Mouse (Mus musculus) liver, embryonic 12.5 days (tissue): ENCODE measurements around the gene Plekha6. TPM values are rescaled to one million over a fixed set of nuclear protein-coding genes. Genes with fewer than 3 reads are reported as not detected.

Source experiments
- ATAC-seq: fragments of 200-750 bp; cut with Nextera tagmentation; 2 replicates; pipeline ENCODE4 v1.8.0; 2017; ENCODE audit warnings: moderate number of reproducible peaks, mild to moderate bottlenecking, moderate library complexity
- H3K27ac ChIP-seq: fragments of 300-500 bp; sonication (generic); 2 replicates; pipeline ENCODE4 v1.5.1; 2016; ENCODE audit warnings: mild to moderate bottlenecking
- H3K27me3 ChIP-seq: fragments of 300-500 bp; sonication (generic); replicated peaks from 2 replicates; pipeline ENCODE4 v1.6.1; 2016; ENCODE audit warnings: mild to moderate bottlenecking, moderate library complexity
- H3K36me3 ChIP-seq: fragments of 300-500 bp; sonication (generic); 2 replicates; pipeline ENCODE4 v1.6.1; 2016; ENCODE audit warnings: mild to moderate bottlenecking, moderate library complexity
- H3K4me1 ChIP-seq: fragments of 300-500 bp; sonication (generic); 2 replicates; pipeline ENCODE4 v1.6.1; 2016
- H3K4me2 ChIP-seq: fragments of 300-500 bp; sonication (generic); 2 replicates; pipeline ENCODE4 v1.6.1; 2016; ENCODE audit warnings: mild to moderate bottlenecking, moderate library complexity
- H3K4me3 ChIP-seq: fragments of 300-500 bp; sonication (generic); 2 replicates; pipeline ENCODE4 v1.5.1; 2016; ENCODE audit warnings: mild to moderate bottlenecking, moderate library complexity
- H3K9ac ChIP-seq: fragments of 300-500 bp; sonication (generic); 2 replicates; pipeline ENCODE4 v1.6.1; 2016; ENCODE audit warnings: mild to moderate bottlenecking, moderate library complexity
- H3K9me3 ChIP-seq: fragments of 300-500 bp; sonication (generic); replicated peaks from 2 replicates; pipeline ENCODE4 v1.6.1; 2016; ENCODE audit warnings: mild to moderate bottlenecking, moderate library complexity
- WGBS: fragments of 180-500 bp; shearing (Covaris S2); methylation state at CpG from one replicate; pipeline ENCODE4 v1.1.7; 2016; ENCODE audit not compliant: insufficient replicate concordance; 5-methylcytosine and 5-hydroxymethylcytosine counted together
- polyA plus RNA-seq: library from polyadenylated mRNA; unstranded; fragments of >200 nt; fragmentation: Nextera tagmentation; extraction: Ambion mirVana; gene quantifications from 2 replicates; pipeline ENCODE4 v1.2.1, GENCODE M21; 2016

Plekha6 gene
- polyA plus RNA-seq, 1 experiment from 2014 or later = 2.2 TPM

- no peaks in the 10 kb centered on the region for H3K9me3 ChIP-seq
- H3K4me2 ChIP-seq = no peak overlapping the region
- 0 out of 2 replicates have a peak, but pooled peaks cover 6% of the 10 kb centered on the region for H3K36me3 ChIP-seq
- peaks cover 4% of the 10 kb centered on the region; the same call in 1 of the 2 replicates for H3K27me3 ChIP-seq
- H3K4me1 ChIP-seq = no peaks in the 10 kb centered on the region
- ATAC-seq = no peak
- H3K27ac ChIP-seq = no peak overlapping the region
- no peak overlapping the region for H3K9ac ChIP-seq
- no peak overlapping the region for H3K4me3 ChIP-seq
These were observed 128.6 kb downstream of the Plekha6 start for GRCm38 (mm10) chr1:133292608-133293007.

GRCm38 (mm10) chr1:133296376-133296775 is 132.4 kb downstream of the Plekha6 start:
- WGBS = 78% methylated on average over 9 of the region's 9 CpGs
- ATAC-seq = no peak

GRCm38 (mm10) chr1:133298816-133299215 is 134.8 kb downstream of the Plekha6 start:
- Histone ChIP-seq H3K9me3 (no peaks in the 10 kb centered on the region), H3K4me2 (no peak overlapping the region), H3K27me3 (peaks cover 33% of the 10 kb centered on the region), H3K27ac (no peak overlapping the region), H3K4me1 (no peaks in the 10 kb centered on the region), H3K9ac (no peak overlapping the region), H3K36me3 (0 out of 2 replicates have a peak, but pooled peaks cover 4% of the 10 kb centered on the region), H3K4me3 (no peak overlapping the region)
- ATAC-seq = no peak
- WGBS = 52% methylated on average over 14 of the region's 14 CpGs

More at GRCm38 (mm10) chr1:133296376-133296775, 132.4 kb downstream of the Plekha6 start:
- no peak overlapping the region for H3K9ac ChIP-seq
- no peak overlapping the region for H3K4me2 ChIP-seq
- H3K36me3 ChIP-seq = 0 out of 2 replicates have a peak, but pooled peaks cover 4% of the 10 kb centered on the region
- H3K27ac ChIP-seq = no peak overlapping the region
- H3K9me3 ChIP-seq = no peaks in the 10 kb centered on the region
- no peaks in the 10 kb centered on the region for H3K4me1 ChIP-seq
- H3K27me3 ChIP-seq = peaks cover 26% of the 10 kb centered on the region
- H3K4me3 ChIP-seq = no peak overlapping the region

GRCm38 (mm10) chr1:133302540-133302939 is 138.5 kb downstream of the Plekha6 start:
- Histone ChIP-seq H3K9ac (no peak overlapping the region), H3K36me3 (no peaks in the 10 kb centered on the region), H3K4me3 (no peak overlapping the region), H3K4me1 (no peaks in the 10 kb centered on the region), H3K9me3 (no peaks in the 10 kb centered on the region), H3K27me3 (peaks cover 32% of the 10 kb centered on the region), H3K27ac (no peak overlapping the region), H3K4me2 (no peak overlapping the region)
- no peak for ATAC-seq
- 40% methylated on average over 3 of the region's 3 CpGs for WGBS

GRCm38 (mm10) chr1:133306842-133307241 is 142.8 kb downstream of the Plekha6 start:
- ATAC-seq = no peak
- H3K36me3 ChIP-seq = no peaks in the 10 kb centered on the region
- no peak overlapping the region for H3K9ac ChIP-seq
- no peaks in the 10 kb centered on the region for H3K9me3 ChIP-seq
- peaks cover 6% of the 10 kb centered on the region for H3K4me1 ChIP-seq
- no peak overlapping the region for H3K4me2 ChIP-seq
- peaks cover 6% of the 10 kb centered on the region; the same call in 1 of the 2 replicates for H3K27me3 ChIP-seq
- H3K4me3 ChIP-seq = no peak overlapping the region
- no peak overlapping the region for H3K27ac ChIP-seq
- WGBS = 12% methylated on average over 4 of the region's 4 CpGs

GRCm38 (mm10) chr1:133307318-133307717 is 143.3 kb downstream of the Plekha6 start:
- Histone ChIP-seq H3K27ac (no peak overlapping the region), H3K36me3 (no peaks in the 10 kb centered on the region), H3K4me2 (no peak overlapping the region), H3K9ac (no peak overlapping the region), H3K4me3 (no peak overlapping the region), H3K4me1 (peaks cover 11% of the 10 kb centered on the region), H3K27me3 (peaks cover under 1% of the 10 kb centered on the region; the same call in 1 of the 2 replicates), H3K9me3 (no peaks in the 10 kb centered on the region)
- ATAC-seq = no peak
- 10% methylated on average over 6 of the region's 6 CpGs for WGBS

GRCm38 (mm10) chr1:133309652-133310267 is 145.8 kb downstream of the Plekha6 start, which contains the start of gene Golt1a:
Golt1a (plus strand) TSS chr1:133309800.
- Histone ChIP-seq H3K4me1 (peaks cover 14% of the 10 kb centered on the region), H3K4me3 (no peak within 1 kb of the TSS), H3K27ac (peak within 1 kb of the TSS; percentile 52), H3K9me3 (no peaks in the 10 kb centered on the region), H3K4me2 (peak within 1 kb of the TSS; percentile 13), H3K9ac (no peak within 1 kb of the TSS), H3K27me3 (no peaks in the 10 kb centered on the region; the same call in 1 of the 2 replicates), H3K36me3 (no peaks in the 10 kb centered on the region)
- peak; percentile 65 for ATAC-seq
- WGBS = 56% methylated on average over 14 of the region's 14 CpGs

GRCm38 (mm10) chr1:133311240-133311639 is 147.2 kb downstream of the Plekha6 start:
- H3K4me2 ChIP-seq = no peak overlapping the region
- no peak overlapping the region for H3K27ac ChIP-seq
- peaks cover 14% of the 10 kb centered on the region for H3K4me1 ChIP-seq
- no peaks in the 10 kb centered on the region; the same call in 1 of the 2 replicates for H3K27me3 ChIP-seq
- H3K9ac ChIP-seq = no peak overlapping the region
- no peaks in the 10 kb centered on the region for H3K9me3 ChIP-seq
- no peak for ATAC-seq
- no peak overlapping the region for H3K4me3 ChIP-seq
- H3K36me3 ChIP-seq = no peaks in the 10 kb centered on the region
- WGBS = 48% methylated on average over 4 of the region's 4 CpGs

GRCm38 (mm10) chr1:133311946-133312345 is 147.9 kb downstream of the Plekha6 start:
- H3K4me1 ChIP-seq = peaks cover 14% of the 10 kb centered on the region
- H3K27me3 ChIP-seq = no peaks in the 10 kb centered on the region; the same call in 1 of the 2 replicates
- no peak overlapping the region for H3K4me2 ChIP-seq

GRCm38 (mm10) chr1:133314364-133314763 is 150.4 kb downstream of the Plekha6 start:
- Histone ChIP-seq H3K4me3 (no peak overlapping the region), H3K27me3 (no peaks in the 10 kb centered on the region; the same call in 1 of the 2 replicates), H3K9me3 (peaks cover 6% of the 10 kb centered on the region), H3K9ac (no peak overlapping the region), H3K36me3 (no peaks in the 10 kb centered on the region), H3K27ac (no peak overlapping the region), H3K4me1 (peaks cover 14% of the 10 kb centered on the region), H3K4me2 (no peak overlapping the region)
- no peak for ATAC-seq
- WGBS = 25% methylated on average over 8 of the region's 8 CpGs

More at GRCm38 (mm10) chr1:133311946-133312345, 147.9 kb downstream of the Plekha6 start:
- ATAC-seq = no peak
- Histone ChIP-seq H3K4me3 (no peak overlapping the region), H3K9ac (no peak overlapping the region), H3K36me3 (no peaks in the 10 kb centered on the region), H3K9me3 (no peaks in the 10 kb centered on the region), H3K27ac (no peak overlapping the region)
- WGBS = 17% methylated on average over 10 of the region's 10 CpGs

- ATAC-seq = no peak
- H3K27ac ChIP-seq = no peak overlapping the region
- no peak overlapping the region for H3K9ac ChIP-seq
- H3K36me3 ChIP-seq = no peaks in the 10 kb centered on the region
- H3K4me2 ChIP-seq = no peak overlapping the region
- no peaks in the 10 kb centered on the region; the same call in 1 of the 2 replicates for H3K27me3 ChIP-seq
- H3K9me3 ChIP-seq = peaks cover 6% of the 10 kb centered on the region
- H3K4me3 ChIP-seq = no peak overlapping the region
- 56% methylated on average over 6 of the region's 6 CpGs for WGBS
- H3K4me1 ChIP-seq = peaks cover 14% of the 10 kb centered on the region
These were observed 151.8 kb downstream of the Plekha6 start for GRCm38 (mm10) chr1:133315775-133316174.

- H3K9ac ChIP-seq = no peak overlapping the region
These were observed 152.6 kb downstream of the Plekha6 start for GRCm38 (mm10) chr1:133316577-133316976.

More at GRCm38 (mm10) chr1:133316577-133316976, 152.6 kb downstream of the Plekha6 start:
- Histone ChIP-seq H3K4me2 (no peak overlapping the region), H3K4me1 (peaks cover 11% of the 10 kb centered on the region), H3K9me3 (peaks cover 6% of the 10 kb centered on the region), H3K27ac (no peak overlapping the region), H3K36me3 (no peaks in the 10 kb centered on the region), H3K27me3 (no peaks in the 10 kb centered on the region; the same call in 1 of the 2 replicates), H3K4me3 (no peak overlapping the region)
- 60% methylated on average over 4 of the region's 4 CpGs for WGBS
- ATAC-seq = no peak
